Mouse (Mus musculus) liver, adult 2 months (tissue): Measurements from ENCODE around the gene Cnga2.

ENCODE experiments used
- CTCF ChIP-seq: fragments of 200-500 bp; IDR thresholded peaks from 2 replicates; pipeline ENCODE4 v1.5.1; 2011; ENCODE audit warnings: low read depth, low read length, control low read depth
- POLR2A ChIP-seq: fragments of 200-500 bp; IDR thresholded peaks from 2 replicates; pipeline ENCODE4 v1.6.1; 2011; ENCODE audit warnings: low read length, control low read depth; ENCODE audit not compliant: insufficient read depth; ENCODE audit errors: extremely low read depth

DNA sequence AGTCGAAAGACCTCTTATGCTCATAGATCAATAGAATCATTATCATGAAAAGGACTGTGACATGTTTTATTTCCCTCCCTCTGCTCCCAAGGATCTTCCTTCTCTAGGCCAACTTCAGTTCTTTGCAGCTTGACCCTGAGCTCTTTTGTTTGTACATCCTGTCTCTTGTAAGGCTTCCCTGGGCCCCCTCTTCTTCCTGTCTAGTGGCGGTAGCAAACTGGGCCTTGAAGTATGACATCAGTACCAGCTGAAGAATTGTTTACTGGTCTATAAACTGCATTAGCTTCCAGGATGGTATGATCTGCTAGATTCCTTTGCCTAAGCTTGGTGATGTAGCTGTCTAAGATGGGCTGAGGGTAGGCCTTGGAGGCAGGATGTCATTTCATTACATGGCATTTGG is 10.3 kb upstream of the Cnga2 start:
- TF ChIP-seq POLR2A (no peak), CTCF (no peak)
